Mouse (Mus musculus) lung, embryonic 14.5 days (tissue): Measurements from ENCODE around the gene Skp1a. TPM values are rescaled to one million over a fixed set of nuclear protein-coding genes. Genes with fewer than 3 reads are reported as not detected.

ENCODE experiments used
- ATAC-seq: fragments of 200-750 bp; cut with Nextera tagmentation; 2 replicates; pipeline ENCODE4 v1.8.0; 2017; ENCODE audit warnings: mild to moderate bottlenecking, moderate TSS enrichment, moderate library complexity; ENCODE audit not compliant: insufficient read depth
- DNase-seq: peaks from one replicate; pipeline ENCODE4 v3.0.0-alpha.2; 2015
- H3K27ac ChIP-seq: fragments of 300-500 bp; sonication (generic); 2 replicates; pipeline ENCODE4 v1.5.1; 2014; ENCODE audit warnings: low read depth, mild to moderate bottlenecking, moderate library complexity
- H3K27me3 ChIP-seq: fragments of 300-500 bp; sonication (generic); 2 replicates; pipeline ENCODE4 v1.6.1; 2014; ENCODE audit warnings: low read length, control low read depth; ENCODE audit not compliant: insufficient read depth
- H3K36me3 ChIP-seq: fragments of 300-500 bp; sonication (generic); 2 replicates; pipeline ENCODE4 v1.6.1; 2014; ENCODE audit warnings: control low read depth; ENCODE audit not compliant: insufficient read depth
- H3K4me1 ChIP-seq: fragments of 300-500 bp; sonication (generic); 2 replicates; pipeline ENCODE4 v1.6.1; 2014; ENCODE audit warnings: antibody characterized with exemption, control low read depth; ENCODE audit not compliant: insufficient read depth
- H3K4me2 ChIP-seq: fragments of 300-500 bp; sonication (generic); 2 replicates; pipeline ENCODE4 v1.6.1; 2014; ENCODE audit warnings: mild to moderate bottlenecking
- H3K4me3 ChIP-seq: fragments of 300-500 bp; sonication (generic); 2 replicates; pipeline ENCODE4 v1.5.1; 2014; ENCODE audit warnings: low read depth, low read length
- H3K9ac ChIP-seq: fragments of 300-500 bp; sonication (generic); 2 replicates; pipeline ENCODE4 v1.6.1; 2014
- H3K9me3 ChIP-seq: fragments of 300-500 bp; sonication (generic); 2 replicates; pipeline ENCODE4 v1.6.1; 2016; ENCODE audit warnings: low read depth, low read length, control low read depth
- CTCF ChIP-seq: IDR thresholded peaks from 2 replicates; pipeline ENCODE4 v1.5.1; 2016; ENCODE audit warnings: antibody characterized with exemption, low read depth
- WGBS: fragments of 180-500 bp; shearing (Covaris S2); extraction: QIAGEN DNeasy Blood & Tissue Kit; methylation state at CpG from one replicate; pipeline ENCODE4 v1.1.7; 2014; 5-methylcytosine and 5-hydroxymethylcytosine counted together
- polyA plus RNA-seq: library from polyadenylated mRNA; unstranded; fragments of >200 nt; fragmentation: Nextera tagmentation; extraction: Ambion mirVana; gene quantifications from 2 replicates; pipeline ENCODE4 v1.2.1, GENCODE M21; 2014

Gene Skp1a
- polyA plus RNA-seq, 1 experiment from 2014 or later: 781 TPM

DNA sequence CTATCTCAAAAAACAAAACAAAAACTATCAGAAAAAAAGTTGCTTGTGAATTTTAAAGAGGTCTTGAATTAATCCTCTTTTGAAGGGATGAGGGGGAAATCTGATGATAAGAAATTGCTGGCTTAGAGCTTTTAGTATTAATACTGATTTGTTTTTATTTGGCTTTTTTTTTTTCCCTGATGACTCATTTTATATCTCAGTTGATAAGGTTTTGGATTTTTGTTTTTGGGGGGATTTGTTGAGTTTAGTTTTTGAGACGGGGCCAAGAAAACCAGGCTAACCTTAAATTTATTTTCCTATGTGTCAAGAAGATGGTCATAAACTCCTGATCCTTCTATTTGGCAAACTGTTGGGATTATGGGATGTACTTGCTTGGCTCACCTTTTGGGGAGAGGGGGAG is 2.1 kb downstream of the Skp1a start:
- Histone ChIP-seq H3K27ac (no peak overlapping the region), H3K4me2 (peak overlapping the region; percentile 94), H3K27me3 (no peaks in the 10 kb centered on the region), H3K36me3 (peaks cover 30% of the 10 kb centered on the region), H3K9me3 (no peaks in the 10 kb centered on the region), H3K4me3 (peak overlapping the region; percentile 99; the same call in 1 of the 2 replicates), H3K9ac (peak overlapping the region; percentile 99; the same call in 1 of the 2 replicates), H3K4me1 (peaks cover 3% of the 10 kb centered on the region)
- no peak for DNase-seq
- ATAC-seq: no peak
- no peak for TF ChIP-seq CTCF
- WGBS: 84% methylated on average over 1 of the region's 1 CpGs

DNA sequence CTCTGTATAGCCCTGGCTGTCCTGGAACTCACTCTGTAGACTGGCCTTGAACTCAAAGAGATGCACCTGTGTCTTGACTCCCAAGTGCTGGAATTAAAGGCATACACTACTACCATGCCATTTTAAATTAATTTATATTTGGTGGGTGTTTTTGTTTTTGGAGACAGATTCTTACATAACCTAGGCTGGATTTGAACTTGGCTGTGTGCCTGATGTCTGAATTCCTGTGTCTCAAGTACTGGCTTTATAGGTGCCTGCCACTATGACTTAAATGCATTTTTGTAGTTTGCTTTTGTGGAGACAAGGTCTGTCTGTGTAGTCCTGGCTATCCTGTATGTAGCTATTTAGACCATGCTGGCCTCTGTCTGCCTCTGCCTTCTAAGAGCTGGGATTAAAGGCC is 2.7 kb downstream of the Skp1a start:
- H3K9ac ChIP-seq: no peak overlapping the region
- no peak for ATAC-seq

DNA sequence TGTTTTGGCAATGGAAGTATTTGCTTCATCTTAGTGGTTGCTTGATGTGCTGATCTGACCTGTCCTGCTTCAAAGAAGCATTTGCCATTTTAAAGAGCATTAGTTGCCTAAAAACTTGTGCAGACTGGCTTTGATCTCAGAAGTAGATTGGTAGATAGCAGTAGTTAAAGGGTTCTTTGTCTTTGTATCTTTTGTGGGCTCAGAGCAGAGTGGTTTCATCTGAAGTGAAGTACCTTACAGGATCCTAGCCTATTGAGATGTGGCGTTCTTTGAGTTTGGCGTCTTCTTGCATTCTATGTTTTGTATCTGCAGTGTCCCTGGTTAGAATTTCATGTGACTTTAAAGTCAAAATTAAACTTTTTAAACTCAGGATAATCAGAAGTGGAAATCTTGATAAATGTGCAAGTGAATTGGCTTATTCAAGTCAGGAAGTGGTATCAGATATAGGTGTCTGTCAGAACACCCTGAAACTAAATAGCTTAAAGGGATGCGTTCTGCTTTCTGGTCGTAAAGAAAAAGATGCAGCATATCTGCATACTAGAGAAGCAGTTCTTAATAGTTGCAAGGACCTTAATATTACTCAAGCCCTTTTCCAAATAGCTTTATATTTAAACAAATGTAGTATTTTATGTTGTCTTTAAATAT is 9.2 kb downstream of the Skp1a start:
- no peak for TF ChIP-seq CTCF
- Histone ChIP-seq H3K4me2 (no peak overlapping the region), H3K9ac (no peak overlapping the region), H3K9me3 (no peaks in the 10 kb centered on the region), H3K4me1 (no peaks in the 10 kb centered on the region), H3K36me3 (peaks cover 90% of the 10 kb centered on the region), H3K27me3 (no peaks in the 10 kb centered on the region), H3K27ac (no peak overlapping the region), H3K4me3 (no peak overlapping the region)
- DNase-seq (no peak), ATAC-seq (no peak)
- 77% methylated on average over 4 of the region's 4 CpGs for WGBS

More for the DNA sequence above, 2.7 kb downstream of the Skp1a start:
- H3K27ac ChIP-seq: no peak overlapping the region
- no peak for DNase-seq
- H3K27me3 ChIP-seq: no peaks in the 10 kb centered on the region
- no peaks in the 10 kb centered on the region for H3K9me3 ChIP-seq
- peaks cover 3% of the 10 kb centered on the region for H3K4me1 ChIP-seq
- TF ChIP-seq CTCF: no peak
- H3K36me3 ChIP-seq: peaks cover 36% of the 10 kb centered on the region
- H3K4me2 ChIP-seq: no peak overlapping the region
- no peak overlapping the region for H3K4me3 ChIP-seq

DNA sequence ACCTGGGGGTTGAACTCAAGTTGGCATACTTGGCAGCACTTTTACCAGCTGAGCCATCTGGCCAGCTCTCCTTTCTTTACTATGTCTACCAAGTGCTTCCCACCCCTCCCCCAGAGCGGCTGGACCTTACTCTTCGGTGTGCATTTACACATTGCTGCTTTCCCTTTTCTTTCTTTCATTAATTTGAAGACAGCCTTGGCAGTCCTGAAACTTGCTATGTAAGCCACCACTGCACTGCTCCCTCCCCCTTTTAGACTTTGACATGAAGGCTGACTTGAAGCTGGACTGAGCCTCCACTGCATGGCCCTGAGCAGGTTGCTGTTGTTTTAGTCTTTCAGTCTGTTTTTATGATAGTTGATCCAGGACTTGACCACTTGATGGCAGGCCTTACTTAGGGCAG is 17.7 kb downstream of the Skp1a start:
- 0 out of 2 replicates have a peak, but pooled peaks have one; percentile 15 for TF ChIP-seq CTCF
- H3K4me2 ChIP-seq: no peak overlapping the region
- no peak for ATAC-seq

DNA sequence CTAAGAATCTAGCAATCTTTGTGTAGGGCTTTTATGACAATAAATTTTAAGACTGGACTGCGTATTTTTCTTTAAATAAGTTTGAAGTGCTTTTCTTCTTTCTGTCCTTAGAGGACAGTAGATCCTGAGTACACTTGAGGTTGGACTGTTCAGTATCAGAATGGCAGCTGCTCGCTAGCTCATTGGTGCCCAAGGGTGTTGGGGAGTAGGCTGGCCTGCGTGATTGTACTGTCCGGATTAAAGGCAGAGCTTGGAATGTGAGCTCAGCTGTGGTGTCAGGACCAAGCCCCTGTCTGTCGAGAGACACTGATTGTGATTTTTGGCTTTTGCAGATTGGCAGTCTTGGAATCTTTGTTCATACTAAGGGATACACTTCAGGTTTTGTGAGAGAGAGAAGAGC is 20.0 kb downstream of the Skp1a start:
- H3K27ac ChIP-seq: no peak overlapping the region
- peaks cover 58% of the 10 kb centered on the region for H3K36me3 ChIP-seq
- H3K4me1 ChIP-seq: no peaks in the 10 kb centered on the region
- no peak overlapping the region for H3K4me3 ChIP-seq
- WGBS: 69% methylated on average over 5 of the region's 5 CpGs
- no peak overlapping the region for H3K4me2 ChIP-seq
- H3K9ac ChIP-seq: no peak overlapping the region
- DNase-seq (no peak), ATAC-seq (no peak)
- no peaks in the 10 kb centered on the region for H3K9me3 ChIP-seq
- TF ChIP-seq CTCF: no peak
- no peaks in the 10 kb centered on the region for H3K27me3 ChIP-seq

More for the DNA sequence above, 17.7 kb downstream of the Skp1a start:
- Histone ChIP-seq H3K4me1 (no peaks in the 10 kb centered on the region), H3K4me3 (no peak overlapping the region), H3K27ac (no peak overlapping the region), H3K27me3 (no peaks in the 10 kb centered on the region), H3K9ac (no peak overlapping the region), H3K36me3 (peaks cover 58% of the 10 kb centered on the region), H3K9me3 (no peaks in the 10 kb centered on the region)
- DNase-seq: no peak
- 98% methylated on average over 2 of the region's 2 CpGs for WGBS

DNA sequence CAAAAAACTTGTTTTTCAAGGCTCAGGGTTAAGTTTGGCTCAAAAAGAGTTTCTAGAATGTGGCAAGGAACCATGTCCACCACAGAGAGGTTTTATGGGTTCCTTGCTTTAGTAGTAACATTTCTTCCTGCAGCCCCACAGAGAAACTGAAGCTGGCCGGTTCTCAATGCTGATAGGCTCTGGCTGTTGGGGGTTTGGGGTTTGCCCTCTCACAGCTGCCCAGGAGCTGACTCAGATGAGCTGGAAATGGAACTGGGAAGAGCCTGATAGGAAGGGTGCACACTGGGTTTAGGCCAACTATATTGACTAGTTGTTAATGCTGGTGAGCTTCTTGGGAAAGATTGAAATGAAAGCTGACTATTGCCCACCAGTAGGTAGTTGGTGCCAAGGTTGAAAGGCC is 20.9 kb downstream of the Skp1a start:
- WGBS: 46% methylated on average over 1 of the region's 1 CpGs
- no peaks in the 10 kb centered on the region for H3K27me3 ChIP-seq
- H3K9me3 ChIP-seq: no peaks in the 10 kb centered on the region
- ATAC-seq: no peak
- no peak for TF ChIP-seq CTCF
- DNase-seq: no peak
- no peak overlapping the region for H3K4me2 ChIP-seq
- no peak overlapping the region for H3K4me3 ChIP-seq
- H3K36me3 ChIP-seq: peaks cover 58% of the 10 kb centered on the region
- no peak overlapping the region for H3K27ac ChIP-seq
- no peak overlapping the region for H3K9ac ChIP-seq
- H3K4me1 ChIP-seq: no peaks in the 10 kb centered on the region

DNA sequence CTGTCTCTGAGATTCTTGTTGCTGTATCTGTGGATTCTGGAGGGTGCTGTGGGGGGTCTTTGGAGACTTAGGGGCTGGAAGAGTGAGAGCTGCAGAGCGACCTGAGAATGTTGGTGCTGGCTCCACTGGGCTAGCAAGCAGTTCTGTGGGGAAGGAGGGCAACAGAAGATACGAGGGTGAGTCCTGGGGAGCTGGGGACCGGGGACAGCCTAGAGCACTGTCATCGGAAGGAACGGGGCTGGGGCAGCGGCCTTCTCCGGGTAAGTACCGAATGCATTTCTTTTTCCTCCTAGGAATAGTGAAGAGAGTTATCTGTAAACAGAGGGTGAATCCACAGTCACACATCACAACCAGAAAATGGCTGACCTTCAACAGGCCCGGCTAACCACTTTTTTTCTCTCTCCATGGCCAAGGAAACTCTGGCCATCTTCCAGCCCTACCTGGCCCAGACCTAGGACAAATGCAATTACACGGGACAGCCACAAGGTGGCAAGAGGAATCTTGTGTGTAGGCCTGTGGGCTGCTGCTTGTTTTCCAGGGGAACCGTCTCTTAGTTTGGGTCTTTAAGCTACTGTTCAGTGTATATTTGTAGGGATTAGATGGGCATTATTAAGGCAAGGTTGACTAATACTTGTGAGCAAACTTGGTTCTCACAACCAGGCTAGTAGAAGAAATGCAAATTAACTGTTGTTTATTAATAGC is 22.0 kb downstream of the Skp1a start:
- Histone ChIP-seq H3K27me3 (no peaks in the 10 kb centered on the region), H3K4me1 (no peaks in the 10 kb centered on the region), H3K27ac (no peak overlapping the region), H3K9ac (no peak overlapping the region), H3K36me3 (peaks cover 61% of the 10 kb centered on the region), H3K4me2 (no peak overlapping the region), H3K4me3 (no peak overlapping the region), H3K9me3 (no peaks in the 10 kb centered on the region)
- TF ChIP-seq CTCF: peak; percentile 94
- DNase-seq (peak; percentile 84), ATAC-seq (peak; percentile 61; the same call in 1 of the 2 replicates)
- WGBS: 59% methylated on average over 11 of the region's 11 CpGs
